Mouse (Mus musculus): ENCODE results near the gene Myh3.
"Not testable (repeated sequence)": the region's sequence is repeated elsewhere in the genome, so short reads cannot be mapped to it uniquely, and the experiment has no call there.

The Myh3 gene

DNA sequence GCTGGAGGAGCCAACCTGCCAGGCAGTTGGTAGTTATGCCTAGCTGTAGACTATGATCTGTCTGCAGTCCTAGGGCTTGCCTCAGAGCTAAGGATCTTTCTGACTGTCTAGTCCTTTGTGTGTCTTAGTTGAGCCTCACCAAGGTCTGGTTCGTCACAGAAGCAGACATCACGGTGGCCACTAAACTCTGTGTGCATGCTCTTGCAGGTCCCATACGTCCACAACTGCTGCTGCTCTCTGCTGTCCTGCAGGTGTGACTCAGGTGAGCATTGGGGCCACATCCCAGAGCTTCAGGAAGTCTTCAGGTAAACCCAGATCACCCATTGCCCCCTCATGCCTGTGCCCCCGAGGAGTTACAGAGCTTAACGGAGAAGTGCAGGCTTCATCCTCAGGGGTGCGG, 788 bp downstream of the Myh3 start:
- no peak for DNase-seq

DNA sequence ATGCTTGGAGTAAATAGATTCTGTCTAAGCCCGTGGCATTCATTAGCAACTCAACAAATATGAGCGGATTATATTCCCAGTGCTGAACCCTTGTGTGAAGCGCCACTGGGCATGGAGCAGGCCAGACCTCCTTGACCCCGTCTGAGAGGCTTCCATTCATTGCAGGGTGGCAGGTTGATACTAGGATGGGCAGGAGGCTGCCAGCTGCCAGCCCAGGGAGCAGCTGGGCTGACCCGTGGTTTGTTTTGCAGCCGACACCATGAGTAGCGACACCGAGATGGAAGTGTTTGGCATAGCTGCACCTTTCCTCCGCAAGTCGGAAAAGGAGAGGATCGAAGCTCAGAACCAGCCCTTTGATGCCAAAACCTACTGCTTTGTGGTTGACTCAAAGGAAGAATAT, 1.6 kb downstream of the Myh3 start:
- no peak for DNase-seq

DNA sequence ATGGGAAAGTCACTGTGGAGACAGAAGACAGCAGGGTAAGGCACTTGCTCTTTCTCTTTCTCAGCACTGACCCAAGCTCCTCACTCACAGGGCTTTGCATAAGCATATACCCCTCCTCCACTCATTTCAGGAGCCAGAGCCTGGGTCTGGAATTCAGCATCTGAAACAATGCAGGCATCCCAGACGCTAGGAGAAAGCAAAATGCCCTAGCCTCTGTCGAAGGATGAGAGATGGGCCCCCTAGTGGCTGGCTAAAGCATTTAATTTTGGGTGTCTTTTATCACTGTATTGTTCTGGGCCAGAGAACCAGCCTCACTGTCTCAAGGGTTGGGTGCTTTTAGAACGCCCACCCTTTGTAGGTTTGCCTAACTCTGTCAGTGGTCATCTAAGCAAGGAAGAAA, 2.1 kb downstream of the Myh3 start:
- peak; percentile 50 for DNase-seq

DNA sequence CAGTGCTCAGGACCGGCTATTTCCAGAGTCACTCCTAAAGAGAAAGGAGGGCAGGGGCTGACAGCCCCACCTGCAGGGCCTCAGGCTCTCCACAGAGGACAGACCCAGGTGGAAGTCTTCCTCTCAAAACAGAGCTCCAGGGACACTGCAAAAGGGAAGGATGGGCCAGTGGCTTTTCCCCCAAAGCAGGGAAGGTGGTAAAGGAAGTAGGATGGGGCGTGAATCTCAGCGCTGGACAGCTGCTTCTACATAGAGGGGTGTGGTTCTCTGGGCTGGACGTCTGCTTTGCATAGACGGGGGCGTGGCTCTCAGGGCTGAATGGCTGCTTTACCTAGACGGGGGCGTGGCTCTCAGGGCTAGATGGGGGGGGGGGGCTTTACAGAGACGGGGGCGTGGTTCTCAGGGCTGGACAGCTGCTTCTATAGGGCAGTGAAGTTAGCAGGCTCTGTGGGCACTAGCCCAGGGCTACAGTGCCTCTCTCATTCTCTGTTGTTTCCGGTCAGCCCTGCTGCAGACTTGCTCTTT, 3.1 kb downstream of the Myh3 start:
- no peak for DNase-seq

DNA sequence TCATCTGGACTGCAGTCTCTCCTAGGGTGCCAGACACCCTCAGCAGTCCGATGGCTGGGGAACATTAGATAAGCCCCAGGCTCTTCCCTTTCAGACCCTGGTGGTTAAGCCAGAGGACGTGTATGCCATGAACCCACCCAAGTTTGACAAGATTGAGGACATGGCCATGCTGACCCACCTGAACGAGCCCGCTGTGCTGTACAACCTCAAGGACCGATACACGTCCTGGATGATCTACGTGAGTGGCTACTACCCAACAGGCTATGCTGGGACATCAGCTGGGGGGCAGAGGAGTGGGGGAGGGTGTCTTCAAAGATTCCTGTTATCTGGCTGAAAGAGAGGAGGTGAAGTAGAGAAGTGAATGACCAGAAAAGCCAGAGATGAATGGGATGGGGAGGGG, 4.1 kb downstream of the Myh3 start:
- DNase-seq = no peak

GRCm38 (mm10) chr11:67082793-67083192, 4.7 kb downstream of the Myh3 start:
- DNase-seq = no peak

GRCm38 (mm10) chr11:67083239-67083638, 5.1 kb downstream of the Myh3 start:
- DNase-seq = no peak

DNA sequence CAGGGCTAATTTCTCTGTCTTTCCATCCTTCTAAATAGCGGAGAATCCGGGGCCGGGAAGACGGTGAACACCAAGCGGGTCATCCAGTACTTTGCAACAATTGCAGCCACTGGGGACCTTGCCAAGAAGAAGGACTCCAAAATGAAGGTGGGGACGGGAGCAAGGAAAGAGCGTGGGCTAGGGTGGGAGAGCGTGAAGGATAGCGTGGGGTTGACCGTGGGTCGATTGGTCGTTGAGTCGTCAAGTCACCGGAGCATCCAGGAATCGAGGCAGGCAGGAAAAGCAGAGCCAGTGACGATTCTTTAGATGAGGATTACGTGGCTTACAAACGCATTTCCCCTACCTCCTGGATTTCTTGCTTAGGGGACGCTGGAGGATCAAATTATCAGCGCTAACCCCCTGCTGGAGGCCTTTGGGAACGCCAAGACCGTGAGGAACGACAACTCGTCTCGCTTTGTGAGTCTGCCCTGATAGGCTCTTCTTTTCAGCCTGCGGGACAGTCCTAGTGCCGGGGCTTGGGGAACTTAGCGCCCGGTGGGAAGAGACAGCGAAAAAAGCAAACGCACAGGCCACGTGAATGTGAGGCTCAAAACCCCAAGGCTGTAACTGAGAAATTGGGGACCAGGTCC, 5.7 kb downstream of the Myh3 start:
- DNase-seq = no peak

DNA sequence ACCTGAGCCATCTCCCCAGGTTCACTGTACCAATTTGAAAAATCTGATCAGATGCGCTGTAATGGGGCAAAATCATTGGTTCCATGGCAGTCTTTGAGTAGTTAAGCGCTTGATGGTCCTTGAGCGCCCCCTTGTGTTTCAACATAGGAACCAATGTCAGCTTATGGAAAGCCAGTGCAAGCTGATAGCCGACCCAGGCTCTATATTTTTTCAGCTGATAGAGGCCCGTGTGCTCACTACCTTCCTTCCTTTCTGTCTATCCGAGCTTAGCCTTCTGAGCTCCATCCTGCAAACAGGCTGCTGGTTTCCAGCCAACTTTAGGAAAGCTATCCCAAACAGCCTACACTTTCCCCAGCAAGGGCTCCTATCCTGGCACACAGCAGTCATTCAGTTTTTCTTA, 7.4 kb downstream of the Myh3 start:
- peak; percentile 73 for DNase-seq

DNA sequence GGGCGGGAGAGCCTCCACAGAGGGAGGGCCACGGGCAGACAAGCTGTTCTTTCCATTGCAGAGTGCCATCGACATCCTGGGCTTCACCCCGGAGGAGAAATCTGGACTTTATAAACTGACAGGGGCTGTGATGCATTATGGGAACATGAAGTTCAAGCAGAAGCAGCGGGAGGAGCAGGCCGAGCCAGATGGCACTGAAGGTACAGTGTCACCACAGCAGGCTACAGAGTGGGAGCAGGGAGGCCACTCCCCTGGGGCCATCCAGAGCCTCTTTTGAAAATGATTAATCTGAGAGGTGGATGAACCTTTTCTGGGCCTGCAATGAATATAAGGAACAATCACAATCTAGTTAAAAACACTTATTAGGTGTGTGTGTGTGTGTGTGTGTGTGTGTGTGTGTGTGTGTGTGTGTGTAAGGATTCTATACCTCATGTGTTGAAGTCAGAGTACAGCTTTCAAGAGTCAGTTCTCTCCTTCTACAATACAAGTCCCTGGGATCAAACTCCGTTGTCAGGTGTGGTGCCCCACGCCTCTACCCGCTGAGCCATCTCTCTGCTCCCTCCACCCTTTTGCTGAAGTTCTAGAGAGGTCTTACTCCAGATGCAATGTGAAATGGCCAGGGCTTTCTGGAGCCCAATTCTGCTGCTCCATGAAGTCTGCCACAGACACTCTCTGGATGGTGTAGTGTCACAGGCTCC, 8.5 kb downstream of the Myh3 start:
- no peak for DNase-seq

- DNase-seq = no peak
These were observed 9.1 kb downstream of the Myh3 start for GRCm38 (mm10) chr11:67087225-67087624.

- DNase-seq = not testable (repeated sequence)
These were observed 14.3 kb downstream of the Myh3 start for GRCm38 (mm10) chr11:67092354-67092753.

- no peak for DNase-seq
These were observed 15.1 kb downstream of the Myh3 start for GRCm38 (mm10) chr11:67093201-67093600.

DNA sequence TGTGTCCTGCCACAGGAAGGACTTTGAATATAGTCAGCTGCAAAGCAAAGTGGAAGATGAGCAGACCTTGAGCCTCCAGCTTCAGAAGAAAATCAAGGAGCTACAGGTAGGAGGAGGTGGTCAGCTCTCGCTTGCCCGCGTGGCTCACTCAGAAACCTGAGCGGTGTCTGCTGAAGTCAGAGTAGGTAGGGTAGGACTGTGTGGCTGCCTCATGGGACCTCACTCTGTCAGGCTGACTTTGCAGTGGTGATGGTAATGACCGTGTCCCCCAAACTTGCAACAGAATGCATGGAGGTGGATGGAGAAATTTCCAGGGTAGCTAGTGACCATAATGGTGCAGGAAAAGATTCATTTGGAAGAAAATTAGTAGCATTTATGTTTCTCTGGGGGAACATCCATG, 15.6 kb downstream of the Myh3 start:
- no peak for DNase-seq

DNA sequence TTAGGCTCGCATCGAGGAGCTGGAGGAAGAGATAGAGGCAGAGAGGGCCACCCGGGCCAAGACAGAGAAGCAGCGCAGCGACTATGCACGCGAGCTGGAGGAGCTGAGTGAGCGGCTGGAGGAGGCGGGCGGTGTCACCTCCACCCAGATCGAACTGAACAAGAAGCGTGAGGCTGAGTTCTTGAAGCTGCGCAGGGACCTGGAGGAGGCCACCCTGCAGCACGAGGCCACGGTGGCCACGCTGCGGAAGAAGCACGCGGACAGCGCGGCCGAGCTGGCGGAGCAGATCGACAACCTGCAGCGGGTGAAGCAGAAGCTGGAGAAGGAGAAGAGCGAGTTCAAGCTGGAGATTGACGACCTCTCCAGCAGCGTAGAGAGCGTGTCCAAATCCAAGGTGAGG, 16.4 kb downstream of the Myh3 start:
- no peak for DNase-seq

GRCm38 (mm10) chr11:67097709-67098108, 19.6 kb downstream of the Myh3 start:
- DNase-seq = no peak

DNA sequence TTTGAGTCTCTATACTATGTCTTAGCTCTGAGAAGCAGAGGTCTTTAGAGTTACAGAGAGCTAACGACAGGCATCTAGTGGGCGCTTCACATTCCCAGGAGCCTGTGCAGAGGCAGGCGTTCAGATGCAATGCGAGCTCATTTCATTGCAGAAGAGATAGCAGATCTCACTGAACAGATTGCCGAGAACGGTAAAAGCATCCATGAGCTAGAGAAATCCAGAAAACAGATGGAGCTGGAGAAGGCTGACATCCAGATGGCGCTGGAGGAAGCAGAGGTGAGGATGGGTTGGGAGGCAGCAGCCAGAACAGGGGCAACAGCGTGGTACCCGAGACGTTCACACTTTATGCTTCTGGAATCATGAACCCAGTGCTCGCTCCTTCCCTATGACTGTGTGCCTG, 20.3 kb downstream of the Myh3 start:
- DNase-seq = peak; percentile 31

GRCm38 (mm10) chr11:67099241-67099640, 21.1 kb downstream of the Myh3 start:
- DNase-seq = no peak

DNA sequence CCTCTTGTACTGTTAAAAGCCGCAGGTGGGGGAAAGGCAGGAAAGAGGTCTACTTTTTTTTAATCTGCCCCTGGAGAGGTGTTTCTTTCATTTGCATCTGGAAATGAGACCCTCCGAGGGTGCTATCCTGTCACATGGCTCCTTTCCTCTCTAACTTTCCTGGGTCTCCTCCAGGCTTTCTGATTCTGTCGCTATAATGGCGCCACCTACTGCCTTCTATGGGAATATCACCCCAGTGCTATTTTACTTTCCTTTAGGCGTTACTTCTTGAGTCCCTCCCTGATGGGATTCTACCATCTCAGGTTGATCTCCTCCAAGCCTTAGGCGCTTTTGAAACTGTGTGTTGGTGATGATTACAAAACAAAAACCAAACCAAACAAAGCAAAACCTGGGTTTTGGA, 22.1 kb downstream of the Myh3 start:
- peak; percentile 38 for DNase-seq

DNA sequence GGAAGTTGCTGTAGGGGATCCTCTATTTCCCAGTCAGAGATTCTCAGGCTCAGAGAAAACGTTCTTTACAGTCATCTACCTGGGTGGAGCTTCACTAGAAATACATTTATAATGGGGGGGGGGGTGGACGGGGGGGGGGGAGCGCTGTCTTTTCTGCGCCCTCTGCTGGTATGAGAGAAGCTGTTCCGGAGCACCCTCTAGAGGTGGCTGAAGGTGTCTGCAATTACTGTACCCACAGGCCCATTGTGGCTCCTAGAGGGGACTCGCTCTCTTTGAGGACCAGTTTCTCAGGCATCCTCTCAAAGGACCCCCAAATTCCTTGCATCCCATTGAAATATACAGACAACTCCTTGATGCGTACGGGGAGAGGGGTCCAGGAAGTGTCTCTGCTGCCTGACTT, 23.6 kb downstream of the Myh3 start:
- peak; percentile 59 for DNase-seq

GRCm38 (mm10) chr11:67103256-67103655, 25.2 kb downstream of the Myh3 start:
- no peak for DNase-seq

DNA sequence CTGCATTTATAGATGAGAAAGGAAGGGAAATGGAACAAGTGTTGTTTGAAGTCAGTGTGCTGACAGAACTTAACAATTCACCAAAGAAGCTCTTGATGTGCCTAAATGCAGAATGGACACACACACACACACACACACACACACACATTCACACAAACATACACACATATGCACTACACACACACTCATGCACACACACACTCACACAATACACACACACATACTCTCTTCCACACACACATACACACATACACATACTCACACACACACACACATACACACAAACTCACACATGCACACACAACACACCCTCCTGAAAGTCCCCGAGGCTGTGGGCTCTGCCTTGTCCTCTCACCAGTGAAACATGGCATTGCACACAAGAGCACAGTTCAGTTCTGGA, 26.1 kb downstream of the Myh3 start:
- no peak for DNase-seq

GRCm38 (mm10) chr11:67104714-67105113, 26.6 kb downstream of the Myh3 start:
- no peak for DNase-seq

GRCm38 (mm10) chr11:67105689-67106088, 27.6 kb downstream of the Myh3 start:
- DNase-seq = no peak

DNA sequence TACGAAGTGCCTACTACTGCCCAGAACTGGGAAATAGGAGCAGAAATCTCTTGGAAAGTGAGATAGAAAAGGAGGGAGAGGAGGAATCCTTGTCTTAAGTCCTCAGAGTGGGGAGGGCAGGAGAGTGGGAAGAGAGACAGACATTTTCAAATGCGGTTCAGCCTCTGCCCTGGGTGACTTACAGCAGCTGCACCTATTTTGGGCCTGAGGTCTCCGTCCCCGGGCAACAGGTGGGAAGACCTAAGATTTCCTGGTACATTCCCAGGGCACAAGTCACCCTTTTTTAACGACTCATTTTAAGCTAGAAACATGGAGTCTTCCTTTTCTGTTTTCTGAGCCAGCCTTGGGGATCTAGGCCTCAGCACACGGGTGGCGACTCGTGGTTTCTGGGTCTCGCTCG, 28.9 kb downstream of the Myh3 start:
- DNase-seq = no peak

All from right cerebral cortex, postnatal 14 days (tissue).